Mouse (Mus musculus) cerebellum, postnatal 25 days (tissue): ENCODE data around the gene Exog.

Experiments
- DNase-seq, 2 experiments: peaks; one replicate each; pipeline ENCODE4 v3.0.0; 2021; ENCODE audit warnings: mixed read lengths in 2 of 2

The Exog gene

DNA sequence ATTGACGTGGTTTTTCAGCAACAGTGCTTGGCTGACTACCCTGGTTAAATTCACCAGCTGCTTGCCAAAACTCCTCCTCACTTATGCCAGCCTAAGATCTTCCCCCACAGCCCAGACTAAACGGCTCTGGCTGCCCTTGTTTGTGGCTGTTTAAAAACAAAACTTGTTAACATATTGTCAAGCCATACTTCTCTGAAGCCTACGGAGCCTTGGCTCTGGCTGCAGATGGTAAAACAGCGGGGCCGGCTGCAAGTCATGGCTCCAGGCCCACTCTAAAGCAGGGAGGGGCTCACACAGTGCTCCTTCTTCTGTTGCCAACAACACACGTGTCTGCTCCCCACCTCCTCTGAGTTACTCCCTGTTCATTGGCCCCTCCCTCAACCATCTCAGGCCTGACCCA lies 66.2 kb downstream of the Exog start:
- DNase-seq, result peak; percentile 75 to 79

DNA sequence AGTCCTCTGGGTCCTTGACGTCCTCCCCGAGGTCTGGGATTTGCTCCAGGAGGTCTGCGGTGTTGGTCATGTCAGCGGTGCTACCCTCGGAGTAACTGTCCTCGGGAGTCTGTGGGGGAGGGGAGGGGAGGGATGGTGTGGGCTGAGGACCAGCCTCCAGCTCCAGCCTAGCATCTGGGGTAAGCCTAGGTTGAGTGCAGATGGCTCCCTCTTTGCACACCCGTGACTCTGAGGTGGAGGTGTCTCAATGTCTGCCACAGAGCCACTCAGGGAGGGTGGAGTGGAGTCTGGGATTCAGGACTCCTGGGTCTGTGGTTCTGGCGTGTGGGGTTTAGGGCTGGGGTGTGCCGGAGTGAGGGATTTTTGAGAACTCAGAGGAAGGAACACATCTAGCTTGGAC lies 68.2 kb downstream of the Exog start:
- no peak for DNase-seq

DNA sequence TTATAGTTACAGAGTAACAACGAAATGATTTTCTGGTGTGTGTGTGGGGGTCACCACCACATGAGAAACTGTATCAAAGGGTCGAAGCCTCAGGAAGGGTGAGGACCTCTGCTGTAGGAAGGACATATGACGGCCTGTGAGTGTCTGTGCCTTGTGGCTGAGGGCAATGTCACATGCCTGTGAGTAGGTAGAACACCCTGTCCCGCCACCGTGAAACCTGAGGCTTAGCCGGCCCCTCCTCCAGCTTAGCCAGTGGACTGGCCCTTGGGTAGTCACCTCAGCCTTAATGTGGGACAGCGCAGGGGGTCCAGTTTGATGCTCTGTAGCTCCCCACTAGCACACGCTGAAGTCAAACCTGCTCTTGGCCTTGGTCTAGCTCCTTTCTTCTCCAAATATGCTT lies 69.1 kb downstream of the Exog start:
- no peak for DNase-seq

DNA sequence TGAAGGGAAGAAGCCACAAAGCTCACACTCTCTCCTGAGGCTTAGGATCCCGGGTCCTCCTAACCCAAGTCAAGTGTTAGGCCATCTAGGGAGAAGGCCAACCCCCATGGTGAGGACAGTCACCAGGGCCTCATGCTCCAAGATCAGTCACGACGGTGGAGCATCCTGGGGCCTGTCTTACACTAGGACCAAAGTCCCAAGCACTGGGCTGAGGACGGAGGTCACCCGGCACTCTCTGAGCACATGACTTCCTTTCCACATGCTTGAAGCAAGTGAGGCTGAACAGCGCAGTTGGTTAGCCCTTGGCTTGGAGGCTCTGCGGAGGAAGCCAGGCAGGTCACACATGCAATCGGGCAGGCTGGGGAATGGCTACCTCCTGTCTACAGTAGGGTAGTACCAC lies 70.2 kb downstream of the Exog start:
- DNase-seq, result no peak
